Mouse (Mus musculus): ENCODE measurements around the gene Drd3. TPM values are rescaled to one million over a fixed set of nuclear protein-coding genes. Genes with fewer than 3 reads are reported as not detected.

The Drd3 gene
- polyA plus RNA-seq, 1 experiment from 2014 or later = not detected

- Histone ChIP-seq H3K4me2 (ENCODE audit: low read length) (no peak overlapping the region), H3K27ac (ENCODE audit: low read length) (no peak overlapping the region), H3K4me1 (ENCODE audit: control insufficient read depth, insufficient read depth, low read length) (peaks cover under 1% of the 10 kb centered on the region; the same call in 1 of the 2 replicates), H3K27me3 (ENCODE audit: control insufficient read depth, insufficient read depth, low read depth, low read length) (no peaks in the 10 kb centered on the region), H3K9me3 (replicated peaks; ENCODE audit: control insufficient read depth, low read length, poor library complexity, severe bottlenecking) (no peaks in the 10 kb centered on the region), H3K4me3 (ENCODE audit: low read depth, low read length) (no peak overlapping the region), H3K36me3 (ENCODE audit: control insufficient read depth, insufficient read depth, low read length) (no peaks in the 10 kb centered on the region), H3K9ac (ENCODE audit: low read depth, low read length) (no peak overlapping the region)
- ATAC-seq = no peak
- WGBS = 77% methylated on average over 16 of the region's 16 CpGs
Measured at GRCm38 (mm10) chr16:43807048-43807447, 53.2 kb downstream of the Drd3 start.

GRCm38 (mm10) chr16:43809429-43809828 is 55.6 kb downstream of the Drd3 start:
- no peak overlapping the region for H3K4me2 ChIP-seq (ENCODE audit: low read length)
- H3K27ac ChIP-seq (ENCODE audit: low read length) = no peak overlapping the region
- no peaks in the 10 kb centered on the region for H3K36me3 ChIP-seq (ENCODE audit: control insufficient read depth, insufficient read depth, low read length)
- H3K27me3 ChIP-seq (ENCODE audit: control insufficient read depth, insufficient read depth, low read depth, low read length) = no peaks in the 10 kb centered on the region
- no peaks in the 10 kb centered on the region for H3K4me1 ChIP-seq (ENCODE audit: control insufficient read depth, insufficient read depth, low read length)
- WGBS = 97% methylated on average over 2 of the region's 2 CpGs
- H3K4me3 ChIP-seq (ENCODE audit: low read depth, low read length) = no peak overlapping the region
- H3K9ac ChIP-seq (ENCODE audit: low read depth, low read length) = no peak overlapping the region
- H3K9me3 ChIP-seq (replicated peaks; ENCODE audit: control insufficient read depth, low read length, poor library complexity, severe bottlenecking) = no peaks in the 10 kb centered on the region
- no peak for ATAC-seq

- Histone ChIP-seq H3K4me2 (ENCODE audit: low read length) (no peak overlapping the region), H3K36me3 (ENCODE audit: control insufficient read depth, insufficient read depth, low read length) (no peaks in the 10 kb centered on the region), H3K27me3 (ENCODE audit: control insufficient read depth, insufficient read depth, low read depth, low read length) (no peaks in the 10 kb centered on the region), H3K4me1 (ENCODE audit: control insufficient read depth, insufficient read depth, low read length) (no peaks in the 10 kb centered on the region), H3K27ac (ENCODE audit: low read length) (no peak overlapping the region), H3K4me3 (ENCODE audit: low read depth, low read length) (no peak overlapping the region), H3K9me3 (replicated peaks; ENCODE audit: control insufficient read depth, low read length, poor library complexity, severe bottlenecking) (no peaks in the 10 kb centered on the region), H3K9ac (ENCODE audit: low read depth, low read length) (no peak overlapping the region)
- 73% methylated on average over 1 of the region's 1 CpGs for WGBS
- no peak for ATAC-seq
Measured at GRCm38 (mm10) chr16:43811402-43811801, 57.6 kb downstream of the Drd3 start.

- Histone ChIP-seq H3K4me2 (ENCODE audit: low read length) (no peak overlapping the region), H3K27me3 (ENCODE audit: control insufficient read depth, insufficient read depth, low read depth, low read length) (no peaks in the 10 kb centered on the region), H3K36me3 (ENCODE audit: control insufficient read depth, insufficient read depth, low read length) (no peaks in the 10 kb centered on the region), H3K4me1 (ENCODE audit: control insufficient read depth, insufficient read depth, low read length) (no peaks in the 10 kb centered on the region), H3K9me3 (replicated peaks; ENCODE audit: control insufficient read depth, low read length, poor library complexity, severe bottlenecking) (no peaks in the 10 kb centered on the region), H3K4me3 (ENCODE audit: low read depth, low read length) (no peak overlapping the region), H3K9ac (ENCODE audit: low read depth, low read length) (no peak overlapping the region), H3K27ac (ENCODE audit: low read length) (no peak overlapping the region)
- ATAC-seq = no peak
- WGBS = 58% methylated on average over 4 of the region's 4 CpGs
Measured at GRCm38 (mm10) chr16:43814644-43815043, 60.8 kb downstream of the Drd3 start.

GRCm38 (mm10) chr16:43816321-43816720 is 62.5 kb downstream of the Drd3 start:
- no peak for ATAC-seq
- WGBS = 90% methylated on average over 4 of the region's 5 CpGs
- H3K9me3 ChIP-seq (replicated peaks; ENCODE audit: control insufficient read depth, low read length, poor library complexity, severe bottlenecking) = no peaks in the 10 kb centered on the region
- no peak overlapping the region for H3K4me2 ChIP-seq (ENCODE audit: low read length)
- H3K36me3 ChIP-seq (ENCODE audit: control insufficient read depth, insufficient read depth, low read length) = no peaks in the 10 kb centered on the region
- no peaks in the 10 kb centered on the region for H3K4me1 ChIP-seq (ENCODE audit: control insufficient read depth, insufficient read depth, low read length)
- no peak overlapping the region for H3K27ac ChIP-seq (ENCODE audit: low read length)
- H3K27me3 ChIP-seq (ENCODE audit: control insufficient read depth, insufficient read depth, low read depth, low read length) = no peaks in the 10 kb centered on the region
- no peak overlapping the region for H3K9ac ChIP-seq (ENCODE audit: low read depth, low read length)
- no peak overlapping the region for H3K4me3 ChIP-seq (ENCODE audit: low read depth, low read length)

GRCm38 (mm10) chr16:43818404-43818803 is 64.6 kb downstream of the Drd3 start:
- no peaks in the 10 kb centered on the region for H3K27me3 ChIP-seq (ENCODE audit: control insufficient read depth, insufficient read depth, low read depth, low read length)
- no peak for ATAC-seq
- no peaks in the 10 kb centered on the region for H3K4me1 ChIP-seq (ENCODE audit: control insufficient read depth, insufficient read depth, low read length)
- no peak overlapping the region for H3K9ac ChIP-seq (ENCODE audit: low read depth, low read length)
- no peak overlapping the region for H3K27ac ChIP-seq (ENCODE audit: low read length)
- no peak overlapping the region for H3K4me3 ChIP-seq (ENCODE audit: low read depth, low read length)
- H3K4me2 ChIP-seq (ENCODE audit: low read length) = no peak overlapping the region
- 93% methylated on average over 6 of the region's 6 CpGs for WGBS
- H3K9me3 ChIP-seq (replicated peaks; ENCODE audit: control insufficient read depth, low read length, poor library complexity, severe bottlenecking) = no peaks in the 10 kb centered on the region
- no peaks in the 10 kb centered on the region for H3K36me3 ChIP-seq (ENCODE audit: control insufficient read depth, insufficient read depth, low read length)

GRCm38 (mm10) chr16:43827492-43827891 is 73.7 kb downstream of the Drd3 start:
- no peaks in the 10 kb centered on the region for H3K27me3 ChIP-seq (ENCODE audit: control insufficient read depth, insufficient read depth, low read depth, low read length)
- no peak overlapping the region for H3K9ac ChIP-seq (ENCODE audit: low read depth, low read length)
- peak; percentile 45; the same call in 1 of the 2 replicates for ATAC-seq
- no peak overlapping the region for H3K27ac ChIP-seq (ENCODE audit: low read length)
- H3K4me2 ChIP-seq (ENCODE audit: low read length) = no peak overlapping the region
- no peaks in the 10 kb centered on the region for H3K36me3 ChIP-seq (ENCODE audit: control insufficient read depth, insufficient read depth, low read length)
- H3K9me3 ChIP-seq (replicated peaks; ENCODE audit: control insufficient read depth, low read length, poor library complexity, severe bottlenecking) = no peaks in the 10 kb centered on the region
- no peaks in the 10 kb centered on the region for H3K4me1 ChIP-seq (ENCODE audit: control insufficient read depth, insufficient read depth, low read length)
- no peak overlapping the region for H3K4me3 ChIP-seq (ENCODE audit: low read depth, low read length)
- 76% methylated on average over 3 of the region's 3 CpGs for WGBS

- H3K4me1 ChIP-seq (ENCODE audit: control insufficient read depth, insufficient read depth, low read length) = no peaks in the 10 kb centered on the region
- ATAC-seq = no peak
- H3K9ac ChIP-seq (ENCODE audit: low read depth, low read length) = no peak overlapping the region
- no peak overlapping the region for H3K4me3 ChIP-seq (ENCODE audit: low read depth, low read length)
- H3K4me2 ChIP-seq (ENCODE audit: low read length) = no peak overlapping the region
- H3K27me3 ChIP-seq (ENCODE audit: control insufficient read depth, insufficient read depth, low read depth, low read length) = no peaks in the 10 kb centered on the region
- H3K27ac ChIP-seq (ENCODE audit: low read length) = no peak overlapping the region
- no peaks in the 10 kb centered on the region for H3K36me3 ChIP-seq (ENCODE audit: control insufficient read depth, insufficient read depth, low read length)
- WGBS = 97% methylated on average over 2 of the region's 2 CpGs
- no peaks in the 10 kb centered on the region for H3K9me3 ChIP-seq (replicated peaks; ENCODE audit: control insufficient read depth, low read length, poor library complexity, severe bottlenecking)
Measured at GRCm38 (mm10) chr16:43831957-43832356, 78.1 kb downstream of the Drd3 start.

- Histone ChIP-seq H3K27ac (ENCODE audit: low read length) (no peak overlapping the region), H3K4me1 (ENCODE audit: control insufficient read depth, insufficient read depth, low read length) (no peaks in the 10 kb centered on the region), H3K4me3 (ENCODE audit: low read depth, low read length) (no peak overlapping the region), H3K9ac (ENCODE audit: low read depth, low read length) (no peak overlapping the region), H3K27me3 (ENCODE audit: control insufficient read depth, insufficient read depth, low read depth, low read length) (no peaks in the 10 kb centered on the region), H3K4me2 (ENCODE audit: low read length) (no peak overlapping the region), H3K9me3 (replicated peaks; ENCODE audit: control insufficient read depth, low read length, poor library complexity, severe bottlenecking) (no peaks in the 10 kb centered on the region), H3K36me3 (ENCODE audit: control insufficient read depth, insufficient read depth, low read length) (no peaks in the 10 kb centered on the region)
- ATAC-seq = no peak
- 85% methylated on average over 1 of the region's 1 CpGs for WGBS
Measured at GRCm38 (mm10) chr16:43841236-43841635, 87.4 kb downstream of the Drd3 start.

GRCm38 (mm10) chr16:43849839-43850238 is 96.0 kb downstream of the Drd3 start:
- no peaks in the 10 kb centered on the region for H3K27me3 ChIP-seq (ENCODE audit: control insufficient read depth, insufficient read depth, low read depth, low read length)
- no peak overlapping the region for H3K4me3 ChIP-seq (ENCODE audit: low read depth, low read length)
- H3K4me1 ChIP-seq (ENCODE audit: control insufficient read depth, insufficient read depth, low read length) = no peaks in the 10 kb centered on the region
- H3K4me2 ChIP-seq (ENCODE audit: low read length) = no peak overlapping the region
- H3K9ac ChIP-seq (ENCODE audit: low read depth, low read length) = no peak overlapping the region
- no peaks in the 10 kb centered on the region for H3K36me3 ChIP-seq (ENCODE audit: control insufficient read depth, insufficient read depth, low read length)
- ATAC-seq = no peak
- no peak overlapping the region for H3K27ac ChIP-seq (ENCODE audit: low read length)
- 84% methylated on average over 1 of the region's 1 CpGs for WGBS
- no peaks in the 10 kb centered on the region for H3K9me3 ChIP-seq (replicated peaks; ENCODE audit: control insufficient read depth, low read length, poor library complexity, severe bottlenecking)
